24 mouse cellular contexts compared by ENCODE assay signal in the genomic region with DNA sequence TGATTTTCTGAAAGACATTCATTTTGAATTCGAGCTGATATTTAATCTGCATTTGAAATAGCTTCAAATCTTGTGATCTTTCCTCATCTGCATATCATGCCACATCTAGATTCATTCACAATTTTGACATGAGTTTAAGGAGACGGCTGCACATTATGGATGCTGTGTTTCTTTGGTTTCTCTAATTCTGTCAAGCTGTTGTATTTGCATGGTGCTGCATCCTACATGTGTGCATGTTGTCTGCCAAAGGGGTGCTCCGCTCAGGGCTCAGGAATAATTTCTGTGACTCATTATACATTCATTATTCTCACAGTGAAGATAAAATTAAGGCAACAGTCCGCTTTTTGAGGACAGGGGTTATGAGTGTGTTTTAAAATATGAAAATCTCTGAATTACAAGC. TPM values are rescaled to one million over a fixed set of nuclear protein-coding genes. Genes with fewer than 3 reads are reported as not detected.
DNase-seq lines count a peak whose midpoint lies in the region; ATAC-seq lines count a peak whose summit lies in the region.
"Had no signal": no experiment of that assay in that cellular context is flagged by ENCODE, and none has a peak within 500 bp of the region (broad histone marks: within the 10 kb centered on the region; RNA-seq: fewer than 3 reads in every experiment).

No protein-coding gene starts in this region.

- H3K27me3 ChIP-seq in forebrain, embryonic 14.5 days (replicated peaks; ENCODE audit: control insufficient read depth, insufficient read depth, low read length), result no peaks in the 10 kb centered on the region
- H3K27me3 ChIP-seq in forebrain, embryonic 10.5 days (ENCODE audit: poor library complexity, severe bottlenecking), result no peaks in the 10 kb centered on the region
- no peaks in the 10 kb centered on the region for H3K27me3 ChIP-seq in midbrain, embryonic 12.5 days
- H3K27me3 ChIP-seq in midbrain, embryonic 11.5 days (ENCODE audit: control insufficient read depth, insufficient read depth, low read length), result no peaks in the 10 kb centered on the region
- H3K27me3 ChIP-seq in forebrain, embryonic 16.5 days (replicated peaks; ENCODE audit: control insufficient read depth, insufficient read depth, low read length), result no peaks in the 10 kb centered on the region
- H3K27me3 ChIP-seq in midbrain, embryonic 16.5 days (ENCODE audit: control insufficient read depth, insufficient read depth, low read depth, low read length), result no peaks in the 10 kb centered on the region
- H3K27me3 ChIP-seq: CH12.LX; embryonic facial prominence, embryonic 13.5 days; heart, embryonic 13.5 days; hindbrain, embryonic 12.5 days had no signal

- H3K4me3 ChIP-seq in forebrain, embryonic 14.5 days (ENCODE audit: low read depth, low read length), result no peak overlapping the region
- H3K4me3 ChIP-seq in forebrain, embryonic 10.5 days, result no peak overlapping the region
- no peak overlapping the region for H3K4me3 ChIP-seq in midbrain, embryonic 12.5 days
- H3K4me3 ChIP-seq in midbrain, embryonic 11.5 days (ENCODE audit: low read depth, low read length), result no peak overlapping the region
- no peak overlapping the region for H3K4me3 ChIP-seq in forebrain, embryonic 16.5 days (replicated peaks; ENCODE audit: low read length)
- H3K4me3 ChIP-seq in midbrain, embryonic 16.5 days (ENCODE audit: low read depth, low read length), result no peak overlapping the region
- H3K4me3 ChIP-seq: embryonic facial prominence, embryonic 13.5 days; heart, embryonic 13.5 days; hindbrain, embryonic 12.5 days had no signal

- H3K9me3 ChIP-seq in forebrain, embryonic 14.5 days (replicated peaks; ENCODE audit: control insufficient read depth, low read length), result no peaks in the 10 kb centered on the region
- H3K9me3 ChIP-seq in forebrain, embryonic 10.5 days, result no peaks in the 10 kb centered on the region
- H3K9me3 ChIP-seq in midbrain, embryonic 12.5 days, result no peaks in the 10 kb centered on the region
- H3K9me3 ChIP-seq in midbrain, embryonic 11.5 days (ENCODE audit: control insufficient read depth, low read length), result no peaks in the 10 kb centered on the region
- H3K9me3 ChIP-seq in forebrain, embryonic 16.5 days (ENCODE audit: control insufficient read depth, low read length), result no peaks in the 10 kb centered on the region
- no peaks in the 10 kb centered on the region for H3K9me3 ChIP-seq in midbrain, embryonic 16.5 days (replicated peaks; ENCODE audit: control insufficient read depth, low read length, poor library complexity, severe bottlenecking)
- H3K9me3 ChIP-seq: embryonic facial prominence, embryonic 13.5 days; heart, embryonic 13.5 days; hindbrain, embryonic 12.5 days had no signal

- H3K36me3 ChIP-seq in forebrain, embryonic 14.5 days (ENCODE audit: control insufficient read depth, insufficient read depth, low read length), result no peaks in the 10 kb centered on the region
- H3K36me3 ChIP-seq in forebrain, embryonic 10.5 days (replicated peaks), result no peaks in the 10 kb centered on the region
- H3K36me3 ChIP-seq in midbrain, embryonic 12.5 days, result no peaks in the 10 kb centered on the region
- H3K36me3 ChIP-seq in midbrain, embryonic 11.5 days (ENCODE audit: control insufficient read depth, insufficient read depth, low read length), result no peaks in the 10 kb centered on the region
- no peaks in the 10 kb centered on the region for H3K36me3 ChIP-seq in forebrain, embryonic 16.5 days (ENCODE audit: control insufficient read depth, insufficient read depth)
- H3K36me3 ChIP-seq in midbrain, embryonic 16.5 days (ENCODE audit: control insufficient read depth, insufficient read depth, low read length), result no peaks in the 10 kb centered on the region
- H3K36me3 ChIP-seq: embryonic facial prominence, embryonic 13.5 days; heart, embryonic 13.5 days; hindbrain, embryonic 12.5 days had no signal

- H3K27ac ChIP-seq in forebrain, embryonic 14.5 days (ENCODE audit: low read depth, low read length), result no peak overlapping the region
- H3K27ac ChIP-seq in forebrain, embryonic 10.5 days, result no peak overlapping the region
- H3K27ac ChIP-seq in midbrain, embryonic 12.5 days (replicated peaks), result no peak overlapping the region
- H3K27ac ChIP-seq in midbrain, embryonic 11.5 days (ENCODE audit: low read depth, low read length), result no peak overlapping the region
- no peak overlapping the region for H3K27ac ChIP-seq in forebrain, embryonic 16.5 days (ENCODE audit: low read length)
- H3K27ac ChIP-seq in midbrain, embryonic 16.5 days (ENCODE audit: low read length), result no peak overlapping the region
- H3K27ac ChIP-seq: embryonic facial prominence, embryonic 13.5 days; heart, embryonic 13.5 days; hindbrain, embryonic 12.5 days had no signal

- H3K9ac ChIP-seq in forebrain, embryonic 14.5 days (ENCODE audit: low read length), result no peak overlapping the region
- H3K9ac ChIP-seq in midbrain, embryonic 12.5 days (replicated peaks), result no peak overlapping the region
- H3K9ac ChIP-seq in midbrain, embryonic 11.5 days (ENCODE audit: low read length), result no peak overlapping the region
- H3K9ac ChIP-seq in forebrain, embryonic 16.5 days (replicated peaks; ENCODE audit: low read depth, low read length), result no peak overlapping the region
- no peak overlapping the region for H3K9ac ChIP-seq in midbrain, embryonic 16.5 days (ENCODE audit: low read depth, low read length)
- H3K9ac ChIP-seq: embryonic facial prominence, embryonic 13.5 days; heart, embryonic 13.5 days; hindbrain, embryonic 12.5 days had no signal

- ATAC-seq in forebrain, embryonic 14.5 days, result peak; percentile 91
- ATAC-seq in midbrain, embryonic 12.5 days (ENCODE audit: low FRiP score, low read depth), result 0 out of 2 replicates have a peak, but pooled peaks have one; percentile 38
- ATAC-seq in midbrain, embryonic 11.5 days (ENCODE audit: low FRiP score), result no peak
- ATAC-seq in forebrain, embryonic 16.5 days, result peak; percentile 96
- ATAC-seq in midbrain, embryonic 16.5 days, result 0 out of 2 replicates have a peak, but pooled peaks have one; percentile 48
- ATAC-seq: activated CD4-positive, CD25-positive, alpha-beta regulatory T cell, adult 4 months; hindbrain, embryonic 16.5 days; inflammation-experienced regulatory T-cells, adult 6 months; intestine, postnatal 0 days; Patski had no signal

- 57% methylated on average over 4 of the region's 4 CpGs for WGBS in forebrain, embryonic 14.5 days
- 87% methylated on average over 4 of the region's 4 CpGs for WGBS in forebrain, embryonic 10.5 days
- WGBS in midbrain, embryonic 12.5 days, result 75% methylated on average over 4 of the region's 4 CpGs
- 80% methylated on average over 4 of the region's 4 CpGs for WGBS in midbrain, embryonic 11.5 days
- WGBS in forebrain, embryonic 16.5 days, result 41% methylated on average over 4 of the region's 4 CpGs
- WGBS in midbrain, embryonic 16.5 days, result 48% methylated on average over 4 of the region's 4 CpGs

- H3K4me1 ChIP-seq in forebrain, embryonic 14.5 days (ENCODE audit: control insufficient read depth, insufficient read depth, low read length), result no peaks in the 10 kb centered on the region
- H3K4me1 ChIP-seq in forebrain, embryonic 10.5 days, result no peaks in the 10 kb centered on the region
- no peaks in the 10 kb centered on the region for H3K4me1 ChIP-seq in midbrain, embryonic 12.5 days
- no peaks in the 10 kb centered on the region for H3K4me1 ChIP-seq in midbrain, embryonic 11.5 days (ENCODE audit: control insufficient read depth, insufficient read depth, low read length)
- H3K4me1 ChIP-seq in forebrain, embryonic 16.5 days (replicated peaks; ENCODE audit: control insufficient read depth, insufficient read depth, low read length), result peaks cover 4% of the 10 kb centered on the region; the same call in 1 of the 2 replicates
- peaks cover 3% of the 10 kb centered on the region; the same call in 1 of the 2 replicates for H3K4me1 ChIP-seq in midbrain, embryonic 16.5 days (ENCODE audit: control insufficient read depth, insufficient read depth, low read length)
- H3K4me1 ChIP-seq: embryonic facial prominence, embryonic 13.5 days; heart, embryonic 13.5 days; hindbrain, embryonic 12.5 days had no signal

- no peak overlapping the region for H3K4me2 ChIP-seq in forebrain, embryonic 14.5 days (ENCODE audit: low read length)
- no peak overlapping the region for H3K4me2 ChIP-seq in midbrain, embryonic 12.5 days (replicated peaks)
- H3K4me2 ChIP-seq in midbrain, embryonic 11.5 days, result no peak overlapping the region
- H3K4me2 ChIP-seq in forebrain, embryonic 16.5 days (ENCODE audit: low read length), result no peak overlapping the region
- H3K4me2 ChIP-seq in midbrain, embryonic 16.5 days (ENCODE audit: low read length), result no peak overlapping the region
- H3K4me2 ChIP-seq: embryonic facial prominence, embryonic 13.5 days; heart, embryonic 13.5 days; hindbrain, embryonic 12.5 days had no signal

- DNase-seq in forebrain, embryonic 14.5 days (ENCODE audit: low spot score), result peak; percentile 61
- no peak for DNase-seq in forebrain, embryonic 10.5 days (ENCODE audit: extremely low spot score, low spot score)
- DNase-seq in midbrain, embryonic 11.5 days (ENCODE audit: low spot score, missing footprints), result no peak
- no peak for DNase-seq in adrenal gland, postnatal 36 days
- DNase-seq: adrenal gland, adult 2 months; adrenal gland, postnatal 25 days; cerebellum, adult 11 months; cerebellum, adult 9-10 months; cerebellum, postnatal 36 days; gastrocnemius, postnatal 14 days; heart, postnatal 4 days had no signal

RNA-seq across cellular contexts. Expression of a gene that starts 30.5 kb away (rescaled TPM):
- 19.5 and 25.0 TPM in 2 replicates for polyA plus RNA-seq in forebrain, embryonic 14.5 days (2014; fragmentation: Nextera tagmentation; extraction: Ambion mirVana)
- polyA plus RNA-seq in forebrain, embryonic 10.5 days (2016; fragmentation: Nextera tagmentation; extraction: Ambion mirVana), result 4.6 and 5.0 TPM in 2 replicates
- polyA plus RNA-seq in midbrain, embryonic 12.5 days (2016; fragmentation: Nextera tagmentation; extraction: Ambion mirVana), result 7.5 and 10.2 TPM in 2 replicates
- 3.8 and 4.9 TPM in 2 replicates for polyA plus RNA-seq in midbrain, embryonic 11.5 days (2014; fragmentation: Nextera tagmentation; extraction: Ambion mirVana)
- polyA plus RNA-seq in forebrain, embryonic 16.5 days (2015; fragmentation: Nextera tagmentation; extraction: Ambion mirVana), result 26.5 and 30.9 TPM in 2 replicates
- 41.6 and 43.3 TPM in 2 replicates for polyA plus RNA-seq in midbrain, embryonic 16.5 days (2015; fragmentation: Nextera tagmentation; extraction: Ambion mirVana)
- 1 to 10 TPM; 1.4 to 2.4 TPM for total RNA-seq in adrenal gland, postnatal 36 days (2021)
- total RNA-seq: CH12.LX; granulocyte monocyte progenitor cell, adult 5-6 weeks had no signal
- polyA plus RNA-seq: Patski had no signal
